Mouse (Mus musculus) lung, postnatal 0 days (tissue): ENCODE measurements around the gene Ythdf1.

ENCODE experiments used
- CTCF ChIP-seq: IDR thresholded peaks from 2 replicates; pipeline ENCODE4 v1.5.1; 2016; ENCODE audit warnings: antibody characterized with exemption, mild to moderate bottlenecking
- EP300 ChIP-seq: IDR thresholded peaks from 2 replicates; pipeline ENCODE4 v1.6.1; 2016; ENCODE audit warnings: antibody characterized with exemption, mild to moderate bottlenecking, control low read depth

- no peak for TF ChIP-seq CTCF
- no peak for TF ChIP-seq EP300
Observed at GRCm38 (mm10) chr2:180861561-180861960, 59.2 kb downstream of the Ythdf1 start.
